Mouse (Mus musculus): ENCODE measurements around the gene Fam104a. TPM values are rescaled to one million over a fixed set of nuclear protein-coding genes. Genes with fewer than 3 reads are reported as not detected.

Fam104a gene
- polyA plus RNA-seq, 1 experiment, result 27.5 TPM

- DNase-seq (ENCODE audit: low read depth), result no peak
Observed at GRCm38 (mm10) chr11:113703758-113704157, 19.8 kb upstream of the Fam104a start.

DNA sequence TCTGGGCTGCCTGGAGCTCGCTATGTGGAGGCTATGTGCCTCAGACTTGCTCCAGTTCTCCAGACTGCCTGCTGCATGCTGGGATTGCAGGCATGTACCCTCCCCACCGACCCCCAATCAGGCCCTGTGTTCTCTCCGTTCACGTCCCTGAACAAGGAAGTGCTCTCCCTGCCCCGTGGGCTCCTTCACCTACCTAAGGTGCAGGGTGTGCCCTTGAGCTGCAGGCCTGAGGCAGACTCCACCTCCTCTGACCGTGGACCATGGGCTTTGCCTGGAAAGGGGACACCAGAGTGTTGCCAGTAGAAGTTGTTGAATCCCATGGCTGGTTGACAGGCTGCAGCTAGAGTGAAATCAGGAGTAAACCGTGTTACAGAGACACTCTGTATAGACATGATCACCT is 15.7 kb upstream of the Fam104a start:
- DNase-seq (ENCODE audit: low read depth), result no peak

DNA sequence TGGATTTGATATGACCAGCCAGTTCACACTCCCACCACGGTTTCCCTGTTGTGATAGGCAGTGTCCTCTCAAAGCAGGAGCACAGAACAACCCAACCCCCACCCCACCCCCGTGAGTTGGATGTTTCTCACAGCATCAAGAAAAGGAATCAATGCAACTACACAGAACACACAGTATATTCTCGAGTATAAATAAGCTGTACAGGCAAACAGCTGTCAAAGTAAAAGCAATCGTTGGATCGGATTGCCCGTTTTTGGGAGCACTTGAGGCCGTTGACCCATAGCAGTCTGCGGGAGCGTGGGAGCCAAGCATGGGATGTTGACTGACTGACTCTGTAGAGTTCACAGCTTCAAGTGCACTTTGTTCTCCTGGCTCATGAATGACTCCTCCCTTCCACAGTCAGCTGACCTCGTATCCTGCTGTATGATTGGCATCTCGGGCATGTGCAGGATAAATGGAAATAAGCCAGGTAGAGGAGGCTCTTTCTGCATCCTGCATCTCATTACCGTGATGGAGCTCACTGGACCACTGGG is 14.1 kb upstream of the Fam104a start:
- no peak for DNase-seq (ENCODE audit: low read depth)

GRCm38 (mm10) chr11:113697571-113697970 is 13.6 kb upstream of the Fam104a start:
- no peak for DNase-seq (ENCODE audit: low read depth)

- no peak for DNase-seq (ENCODE audit: low read depth)
Observed at GRCm38 (mm10) chr11:113691851-113692250, 7.9 kb upstream of the Fam104a start.

- no peak for DNase-seq (ENCODE audit: low read depth)
Observed at GRCm38 (mm10) chr11:113691318-113691717, 7.4 kb upstream of the Fam104a start.

DNA sequence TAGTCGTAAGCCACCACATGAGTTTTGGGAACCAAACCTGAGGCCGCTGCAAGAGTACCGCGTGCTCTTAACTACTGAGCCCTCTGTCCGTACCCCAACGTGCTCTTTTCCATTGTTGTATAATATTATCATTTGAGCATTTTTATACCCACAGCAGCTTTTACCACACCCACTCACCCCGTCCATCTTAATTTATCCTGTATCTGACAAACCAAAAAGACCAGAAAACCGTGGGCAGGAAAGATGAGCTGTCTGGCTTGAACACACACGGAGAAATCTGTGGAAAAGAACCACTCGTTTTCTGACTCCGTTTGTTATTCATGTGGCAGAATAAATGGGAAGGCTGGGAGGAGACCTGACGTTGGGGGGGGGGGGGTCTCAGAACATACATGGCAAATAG is 6.6 kb upstream of the Fam104a start:
- DNase-seq (ENCODE audit: low read depth), result no peak

DNA sequence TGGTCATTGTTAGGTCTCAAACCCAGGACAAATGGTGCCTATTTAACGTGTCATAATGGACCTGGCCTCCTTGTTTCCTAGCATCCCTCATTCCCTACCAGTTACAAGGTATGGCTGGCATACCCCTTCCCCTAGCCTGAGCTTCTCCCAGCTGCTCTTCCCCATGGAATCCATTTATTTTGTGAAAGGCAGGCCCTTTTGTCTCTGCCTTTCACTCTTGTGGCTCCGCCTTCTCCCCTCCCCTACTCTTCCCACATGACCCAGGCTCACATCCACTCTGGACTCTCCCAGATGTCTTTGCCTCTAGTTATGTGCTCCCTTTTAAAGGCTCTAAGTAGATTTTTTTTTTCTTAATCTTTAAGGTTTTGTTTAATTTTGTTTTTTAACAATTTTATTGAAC is 3.1 kb upstream of the Fam104a start:
- DNase-seq (ENCODE audit: low read depth), result no peak

- DNase-seq (ENCODE audit: low read depth), result no peak
Observed at GRCm38 (mm10) chr11:113684707-113685426, 912 bp upstream of the Fam104a start.

GRCm38 (mm10) chr11:113683627-113683956 is 363 bp downstream of the Fam104a start:
- no peak for DNase-seq (ENCODE audit: low read depth)

DNA sequence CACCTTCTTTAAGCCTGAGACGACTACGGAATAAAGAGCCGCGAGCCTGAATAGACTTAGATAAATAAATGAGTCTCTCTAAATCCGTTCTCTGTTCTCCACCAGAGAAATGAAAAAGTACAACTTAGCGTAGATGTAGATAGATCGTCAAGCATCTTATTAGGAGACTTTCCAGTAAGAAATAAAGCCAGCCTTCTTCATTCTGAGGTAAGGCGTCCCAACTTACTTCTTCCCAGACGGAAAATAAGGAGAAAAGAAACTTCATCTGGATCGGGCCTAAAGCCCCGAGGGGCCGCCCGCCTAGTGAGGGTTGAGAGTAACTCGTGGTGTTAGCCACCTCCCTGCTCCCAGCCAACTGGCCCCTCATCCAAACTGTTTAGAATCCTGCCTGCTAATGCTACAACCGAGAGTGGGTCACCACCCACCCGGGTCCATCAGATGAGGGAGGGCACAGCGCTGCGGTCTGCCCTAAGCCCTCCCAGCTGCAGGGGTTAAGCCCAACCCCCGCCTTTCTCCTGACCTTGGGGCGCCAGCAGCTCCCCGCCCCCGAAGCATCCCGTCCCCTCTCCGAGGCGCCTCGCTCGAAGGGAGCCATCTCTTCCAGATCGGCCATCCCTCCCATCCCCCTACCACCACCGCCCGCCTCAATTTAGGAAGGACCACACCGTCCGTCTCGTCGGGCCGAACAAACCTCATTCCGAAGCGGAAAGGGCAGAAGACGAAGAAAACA is 893 bp downstream of the Fam104a start:
- no peak for DNase-seq (ENCODE audit: low read depth)

GRCm38 (mm10) chr11:113681979-113682378 is 2.0 kb downstream of the Fam104a start:
- DNase-seq (ENCODE audit: low read depth), result no peak

GRCm38 (mm10) chr11:113680954-113681353 is 3.0 kb downstream of the Fam104a start:
- DNase-seq (ENCODE audit: low read depth), result no peak

- DNase-seq (ENCODE audit: low read depth), result no peak
Observed at GRCm38 (mm10) chr11:113678373-113678772, 5.6 kb downstream of the Fam104a start.

GRCm38 (mm10) chr11:113677378-113677777 is 6.6 kb downstream of the Fam104a start:
- no peak for DNase-seq (ENCODE audit: low read depth)

GRCm38 (mm10) chr11:113676847-113677246 is 7.1 kb downstream of the Fam104a start:
- DNase-seq (ENCODE audit: low read depth), result no peak

DNA sequence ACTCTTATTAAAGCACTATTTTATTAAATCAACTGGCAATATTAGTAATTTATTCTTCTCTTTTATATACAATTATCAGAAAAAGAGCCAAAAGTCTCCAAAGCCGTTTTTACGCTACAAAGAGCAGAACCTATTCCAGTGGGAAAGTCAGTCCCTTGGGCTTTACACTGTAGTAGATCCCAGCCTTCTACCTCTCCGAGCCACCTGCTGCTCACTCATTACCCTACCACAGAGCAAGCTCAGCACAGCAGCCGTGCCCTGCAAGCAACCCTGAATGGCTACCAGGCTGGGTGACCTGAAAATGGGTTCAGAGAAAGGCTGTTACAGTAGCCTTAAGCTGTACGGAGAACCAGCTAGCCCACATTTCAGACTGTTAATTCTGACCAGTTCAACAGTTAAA is 9.4 kb downstream of the Fam104a start:
- DNase-seq (ENCODE audit: low read depth), result no peak

- DNase-seq (ENCODE audit: low read depth), result no peak
Observed at GRCm38 (mm10) chr11:113673614-113674013, 10.3 kb downstream of the Fam104a start.

GRCm38 (mm10) chr11:113669711-113670110 is 14.2 kb downstream of the Fam104a start:
- DNase-seq (ENCODE audit: low read depth), result no peak

DNA sequence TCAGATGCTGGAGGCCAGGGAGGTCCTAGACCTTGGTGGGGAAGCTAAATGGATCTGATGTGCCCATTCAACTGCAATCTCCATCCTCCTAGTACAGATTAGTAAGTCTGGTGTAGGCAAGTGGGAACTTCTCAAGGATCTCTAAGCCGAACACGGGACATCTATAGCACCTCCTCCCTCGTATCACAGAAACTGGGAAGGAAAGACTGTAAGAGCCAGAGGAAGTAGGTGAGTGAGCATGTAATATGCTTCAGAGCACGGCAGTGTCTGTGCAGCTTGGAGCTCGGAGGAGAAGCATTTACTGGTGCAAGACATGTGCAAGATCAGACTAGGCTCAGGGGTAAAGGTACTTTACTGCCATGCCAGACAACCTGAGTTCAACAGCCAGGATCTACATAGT is 15.1 kb downstream of the Fam104a start:
- DNase-seq (ENCODE audit: low read depth), result no peak

- DNase-seq (ENCODE audit: low read depth), result no peak
Observed at GRCm38 (mm10) chr11:113667704-113668103, 16.3 kb downstream of the Fam104a start.

GRCm38 (mm10) chr11:113667122-113667521 is 16.8 kb downstream of the Fam104a start:
- no peak for DNase-seq (ENCODE audit: low read depth)

- no peak for DNase-seq (ENCODE audit: low read depth)
Observed at GRCm38 (mm10) chr11:113666648-113667047, 17.3 kb downstream of the Fam104a start.

Data from gonadal fat pad, adult 2 months (tissue).